Mouse (Mus musculus) neural tube, embryonic 14.5 days (tissue): ENCODE measurements around the gene Pfdn2. TPM values are rescaled to one million over a fixed set of nuclear protein-coding genes. Genes with fewer than 3 reads are reported as not detected.

Experiments used
- ATAC-seq: fragments of 200-750 bp; cut with Nextera tagmentation; 2 replicates; pipeline ENCODE4 v1.8.0; 2017; ENCODE audit warnings: low read depth, mild to moderate bottlenecking, moderate TSS enrichment, moderate library complexity
- H3K27ac ChIP-seq: fragments of 300-500 bp; sonication (generic); 2 replicates; pipeline ENCODE4 v1.5.1; 2014; ENCODE audit warnings: low read depth, mild to moderate bottlenecking, control low read depth, low read length, moderate library complexity, mixed read lengths
- H3K27me3 ChIP-seq: fragments of 300-500 bp; sonication (generic); 2 replicates; pipeline ENCODE4 v1.6.1; 2014; ENCODE audit warnings: low read length; ENCODE audit not compliant: control insufficient read depth, insufficient read depth
- H3K36me3 ChIP-seq: fragments of 300-500 bp; sonication (generic); 2 replicates; pipeline ENCODE4 v1.6.1; 2014; ENCODE audit warnings: low read length, mixed read lengths; ENCODE audit not compliant: control insufficient read depth, insufficient read depth
- H3K4me1 ChIP-seq: fragments of 300-500 bp; sonication (generic); 2 replicates; pipeline ENCODE4 v1.6.1; 2014; ENCODE audit warnings: low read length; ENCODE audit not compliant: control insufficient read depth, insufficient read depth
- H3K4me2 ChIP-seq: fragments of 300-500 bp; sonication (generic); 2 replicates; pipeline ENCODE4 v1.6.1; 2014; ENCODE audit warnings: mild to moderate bottlenecking, low read depth, low read length, control low read depth
- H3K4me3 ChIP-seq: fragments of 300-500 bp; sonication (generic); 2 replicates; pipeline ENCODE4 v1.5.1; 2014; ENCODE audit warnings: low read depth, low read length, control low read depth, mixed read lengths
- H3K9ac ChIP-seq: fragments of 300-500 bp; sonication (generic); replicated peaks from 2 replicates; pipeline ENCODE4 v1.6.1; 2014; ENCODE audit warnings: low read depth, mild to moderate bottlenecking, control low read depth, low read length, mixed read lengths
- H3K9me3 ChIP-seq: fragments of 300-500 bp; sonication (generic); 2 replicates; pipeline ENCODE4 v1.6.1; 2016; ENCODE audit warnings: low read length; ENCODE audit not compliant: control insufficient read depth
- WGBS: fragments of 180-500 bp; shearing (Covaris S2); extraction: QIAGEN DNeasy Blood & Tissue Kit; methylation state at CpG from one replicate; pipeline ENCODE4 v1.1.7; 2014; 5-methylcytosine and 5-hydroxymethylcytosine counted together
- polyA plus RNA-seq: library from polyadenylated mRNA; unstranded; fragments of >200 nt; fragmentation: Nextera tagmentation; extraction: Ambion mirVana; gene quantifications from 2 replicates; pipeline ENCODE4 v1.2.1, GENCODE M21; 2014

Pfdn2 gene
- polyA plus RNA-seq, 1 experiment from 2014 or later, result 67.6 TPM

DNA sequence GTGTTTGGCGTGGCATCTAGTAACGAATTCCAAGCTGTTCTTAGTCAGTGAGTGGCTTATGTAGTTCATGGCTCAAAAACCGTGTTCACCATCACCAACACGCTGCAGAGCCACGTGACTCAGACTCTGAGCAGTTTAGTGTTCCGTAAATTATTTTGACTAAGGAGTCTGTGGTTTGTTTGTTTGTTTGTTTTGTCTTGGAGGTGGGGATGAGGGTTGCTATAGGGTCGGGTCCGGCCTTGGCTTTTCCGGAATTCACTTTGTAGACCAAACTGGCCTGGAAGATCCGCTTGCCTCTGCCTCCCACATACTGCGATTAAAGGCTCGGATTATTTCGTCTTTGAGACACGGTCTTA lies 603 bp downstream of the Pfdn2 start:
- H3K4me1 ChIP-seq, result peaks cover 16% of the 10 kb centered on the region
- peaks cover 12% of the 10 kb centered on the region; the same call in 1 of the 2 replicates for H3K36me3 ChIP-seq
- ATAC-seq, result no peak
- no peaks in the 10 kb centered on the region for H3K27me3 ChIP-seq
- H3K4me3 ChIP-seq, result peak overlapping the region; percentile 82
- H3K4me2 ChIP-seq, result peak overlapping the region; percentile 82
- H3K27ac ChIP-seq, result peak overlapping the region; percentile 70; the same call in 1 of the 2 replicates
- peak overlapping the region; percentile 76 for H3K9ac ChIP-seq
- H3K9me3 ChIP-seq, result no peaks in the 10 kb centered on the region
- under 1% methylated on average over 14 of the region's 14 CpGs for WGBS

DNA sequence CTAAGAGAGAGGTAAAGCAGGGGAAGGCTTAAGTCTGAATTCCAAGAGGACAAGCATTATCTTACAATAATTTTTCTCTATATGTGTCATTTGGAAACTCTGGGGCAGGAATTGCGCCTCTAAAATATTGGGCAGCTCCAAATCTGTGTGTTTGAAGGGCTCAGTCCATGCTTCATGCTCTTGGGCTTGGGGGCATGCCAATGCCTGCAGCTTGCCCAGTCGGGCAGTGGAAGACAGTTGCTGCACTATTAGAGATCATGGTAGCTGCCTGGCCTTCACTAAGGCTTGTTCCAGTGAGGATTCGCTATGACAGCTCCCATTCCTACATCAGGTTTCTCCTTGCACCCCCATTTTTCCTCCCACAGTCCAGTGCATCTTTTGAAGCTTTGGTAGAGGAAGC lies 3.2 kb downstream of the Pfdn2 start:
- Histone ChIP-seq H3K4me1 (peaks cover 16% of the 10 kb centered on the region), H3K9ac (no peak overlapping the region), H3K36me3 (no peaks in the 10 kb centered on the region), H3K9me3 (no peaks in the 10 kb centered on the region), H3K27me3 (no peaks in the 10 kb centered on the region), H3K4me3 (no peak overlapping the region), H3K27ac (no peak overlapping the region), H3K4me2 (no peak overlapping the region)
- WGBS, result 98% methylated on average over 3 of the region's 3 CpGs
- no peak for ATAC-seq

DNA sequence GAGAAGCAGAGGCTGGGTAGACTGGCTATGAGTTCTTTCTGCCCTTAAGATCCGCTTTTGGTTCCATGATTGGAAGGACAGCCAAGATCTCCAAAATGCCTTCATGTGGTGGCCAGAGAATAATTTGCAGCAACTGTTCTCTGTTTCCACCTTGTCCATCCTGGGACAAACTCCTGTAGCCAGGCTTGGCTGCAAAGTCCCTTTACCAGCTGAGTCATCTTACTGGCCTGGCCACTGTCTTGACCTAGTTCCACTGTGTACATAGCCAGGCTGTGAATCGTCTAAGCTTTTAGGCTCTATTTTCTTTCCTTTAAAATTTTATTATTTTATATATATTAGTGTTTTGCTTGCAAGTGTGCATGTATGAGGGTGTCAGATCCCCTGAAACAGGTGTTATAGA lies 3.7 kb downstream of the Pfdn2 start:
- Histone ChIP-seq H3K9ac (no peak overlapping the region), H3K4me1 (peaks cover 16% of the 10 kb centered on the region), H3K4me3 (no peak overlapping the region), H3K9me3 (no peaks in the 10 kb centered on the region), H3K27me3 (no peaks in the 10 kb centered on the region), H3K27ac (no peak overlapping the region), H3K36me3 (no peaks in the 10 kb centered on the region), H3K4me2 (no peak overlapping the region)
- 98% methylated on average over 2 of the region's 2 CpGs for whole genome bisulfite sequencing
- ATAC-seq, result no peak

DNA sequence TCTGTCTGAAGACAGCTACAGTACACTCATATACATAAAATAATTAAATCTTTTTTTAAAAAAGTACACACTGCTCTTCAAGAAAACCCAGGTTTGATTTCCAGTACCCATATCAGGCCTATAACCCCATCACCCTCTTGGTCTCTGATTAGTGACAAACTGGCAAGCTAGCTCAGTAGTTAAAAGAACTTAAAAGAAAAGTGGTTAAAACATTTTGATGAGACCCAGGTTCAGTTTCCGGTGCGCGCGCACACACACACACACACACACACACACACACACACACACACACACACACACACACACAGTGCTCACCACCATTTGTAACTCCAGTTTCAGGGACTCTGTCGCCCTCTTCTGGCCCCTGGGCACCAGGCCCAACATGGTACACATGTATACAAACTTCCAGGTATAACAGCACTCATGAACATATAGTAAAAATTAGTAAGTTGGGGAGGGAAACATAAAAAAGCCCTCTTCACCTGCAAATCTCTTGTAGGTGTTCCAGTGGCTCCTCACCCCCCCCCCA lies 10.4 kb downstream of the Pfdn2 start:
- no peak overlapping the region for H3K9ac ChIP-seq
- no peaks in the 10 kb centered on the region for H3K27me3 ChIP-seq
- no peaks in the 10 kb centered on the region for H3K9me3 ChIP-seq
- no peak overlapping the region for H3K4me3 ChIP-seq
- no peak overlapping the region for H3K4me2 ChIP-seq
- H3K4me1 ChIP-seq, result peaks cover 7% of the 10 kb centered on the region
- 79% methylated on average over 5 of the region's 5 CpGs for WGBS
- H3K27ac ChIP-seq, result no peak overlapping the region
- no peak for ATAC-seq
- H3K36me3 ChIP-seq, result peaks cover 7% of the 10 kb centered on the region; the same call in 1 of the 2 replicates

DNA sequence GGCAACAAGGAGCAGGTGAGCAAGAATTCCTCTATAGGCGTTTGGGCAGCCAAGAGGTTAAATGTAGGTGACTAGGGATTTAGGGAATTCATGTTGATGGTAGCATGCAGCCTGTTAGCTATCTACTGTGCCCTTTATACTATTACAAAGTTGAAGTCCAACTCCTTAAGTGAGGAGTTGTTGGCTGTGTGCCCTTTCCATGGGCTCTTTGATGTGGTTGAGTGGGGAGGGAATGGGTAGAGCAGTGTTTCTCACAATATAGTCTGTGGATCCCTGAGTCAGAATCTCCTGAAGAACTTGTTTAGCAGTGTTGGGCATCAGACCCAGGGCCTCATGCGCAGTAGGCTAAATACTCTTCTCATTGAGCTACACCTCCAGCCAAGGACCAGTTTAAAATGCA lies 11.3 kb downstream of the Pfdn2 start:
- Histone ChIP-seq H3K27me3 (no peaks in the 10 kb centered on the region), H3K27ac (no peak overlapping the region), H3K36me3 (peaks cover 7% of the 10 kb centered on the region; the same call in 1 of the 2 replicates), H3K4me3 (no peak overlapping the region), H3K4me2 (no peak overlapping the region), H3K9ac (no peak overlapping the region), H3K4me1 (peaks cover 7% of the 10 kb centered on the region), H3K9me3 (no peaks in the 10 kb centered on the region)
- no peak for ATAC-seq
- 92% methylated on average over 2 of the region's 2 CpGs for WGBS

DNA sequence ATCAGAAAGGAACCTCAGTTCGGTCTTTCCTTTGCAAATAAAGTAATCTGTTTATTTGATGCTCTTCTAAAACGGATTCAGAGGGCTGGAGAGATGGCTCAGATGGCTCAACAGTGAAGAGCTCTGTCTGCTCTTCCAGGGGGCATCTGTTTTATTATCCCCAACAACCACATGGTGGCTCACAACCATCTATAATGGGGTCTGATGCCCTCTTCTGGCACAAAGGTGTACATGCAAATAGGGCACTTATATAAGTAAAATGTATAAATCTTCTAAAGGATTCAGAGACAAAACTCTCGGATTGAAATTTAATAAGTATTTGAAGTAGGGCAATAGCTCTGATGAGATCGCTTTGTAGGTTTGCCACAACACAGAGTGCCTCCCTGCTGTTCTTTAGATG lies 13.0 kb downstream of the Pfdn2 start:
- Histone ChIP-seq H3K36me3 (peaks cover 7% of the 10 kb centered on the region; the same call in 1 of the 2 replicates), H3K27me3 (no peaks in the 10 kb centered on the region), H3K9me3 (no peaks in the 10 kb centered on the region), H3K4me3 (no peak overlapping the region), H3K27ac (no peak overlapping the region), H3K4me2 (no peak overlapping the region), H3K9ac (no peak overlapping the region), H3K4me1 (peaks cover 7% of the 10 kb centered on the region)
- WGBS, result 76% methylated on average over 4 of the region's 4 CpGs
- ATAC-seq, result no peak

DNA sequence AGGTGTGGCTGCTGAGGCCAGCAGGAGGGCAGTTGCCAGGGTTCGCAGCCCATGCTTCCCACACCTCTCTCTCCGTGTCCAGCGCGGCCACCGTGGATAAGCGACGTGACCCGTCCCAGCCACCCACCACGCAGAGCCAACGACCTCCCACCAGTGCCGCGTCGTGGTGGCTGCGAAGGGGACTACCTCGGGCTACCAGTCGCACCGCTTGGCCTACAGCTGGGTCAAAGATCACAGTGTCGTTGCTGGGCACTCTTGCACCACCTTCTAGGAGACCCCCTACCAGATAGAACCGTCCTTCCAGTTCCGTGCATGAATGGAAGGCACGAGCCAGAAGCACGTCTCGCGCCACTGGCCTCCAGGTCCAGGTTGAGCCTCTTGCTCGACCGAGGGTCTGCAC lies 14.8 kb downstream of the Pfdn2 start:
- 4% methylated on average over 26 of the region's 26 CpGs for WGBS
- Histone ChIP-seq H3K4me2 (peak overlapping the region; percentile 84), H3K9me3 (no peaks in the 10 kb centered on the region), H3K9ac (peak overlapping the region; percentile 78), H3K4me3 (peak overlapping the region; percentile 60), H3K27ac (peak overlapping the region; percentile 86), H3K27me3 (no peaks in the 10 kb centered on the region), H3K4me1 (peaks cover 7% of the 10 kb centered on the region), H3K36me3 (peaks cover 7% of the 10 kb centered on the region; the same call in 1 of the 2 replicates)
- ATAC-seq, result no peak; the same call in 1 of the 2 replicates

DNA sequence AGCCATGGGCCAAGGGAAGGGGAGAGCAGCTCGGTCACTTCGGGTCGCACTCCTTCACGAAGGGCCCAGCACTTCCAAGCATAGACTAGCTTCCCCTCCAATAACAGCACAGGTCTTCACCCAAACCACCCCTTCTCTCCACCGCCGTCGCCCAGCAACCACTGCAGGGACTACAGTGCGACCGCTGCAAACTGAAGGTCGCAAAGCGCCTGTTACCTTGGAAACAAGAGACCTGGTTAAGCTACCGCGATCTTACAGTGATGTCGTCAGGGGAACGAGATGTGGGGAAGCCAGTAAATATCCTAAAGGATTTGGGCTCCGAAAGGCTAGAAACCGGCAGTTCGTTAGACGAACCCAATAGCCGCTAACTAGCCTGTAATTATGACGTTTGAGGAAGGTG lies 15.2 kb downstream of the Pfdn2 start, which contains the start of gene Klhdc9:
TSS of gene Klhdc9 (minus strand) at position 143 of the 400 bp plus-strand sequence.
- Histone ChIP-seq H3K9me3 (no peaks in the 10 kb centered on the region), H3K4me2 (peak within 1 kb of the TSS; percentile 84), H3K4me3 (peak within 1 kb of the TSS; percentile 60), H3K27me3 (no peaks in the 10 kb centered on the region), H3K9ac (peak within 1 kb of the TSS; percentile 78), H3K4me1 (peaks cover 7% of the 10 kb centered on the region), H3K36me3 (peaks cover 7% of the 10 kb centered on the region; the same call in 1 of the 2 replicates), H3K27ac (peak within 1 kb of the TSS; percentile 86)
- WGBS, result under 1% methylated on average over 21 of the region's 21 CpGs
- ATAC-seq, result peak; percentile 96

DNA sequence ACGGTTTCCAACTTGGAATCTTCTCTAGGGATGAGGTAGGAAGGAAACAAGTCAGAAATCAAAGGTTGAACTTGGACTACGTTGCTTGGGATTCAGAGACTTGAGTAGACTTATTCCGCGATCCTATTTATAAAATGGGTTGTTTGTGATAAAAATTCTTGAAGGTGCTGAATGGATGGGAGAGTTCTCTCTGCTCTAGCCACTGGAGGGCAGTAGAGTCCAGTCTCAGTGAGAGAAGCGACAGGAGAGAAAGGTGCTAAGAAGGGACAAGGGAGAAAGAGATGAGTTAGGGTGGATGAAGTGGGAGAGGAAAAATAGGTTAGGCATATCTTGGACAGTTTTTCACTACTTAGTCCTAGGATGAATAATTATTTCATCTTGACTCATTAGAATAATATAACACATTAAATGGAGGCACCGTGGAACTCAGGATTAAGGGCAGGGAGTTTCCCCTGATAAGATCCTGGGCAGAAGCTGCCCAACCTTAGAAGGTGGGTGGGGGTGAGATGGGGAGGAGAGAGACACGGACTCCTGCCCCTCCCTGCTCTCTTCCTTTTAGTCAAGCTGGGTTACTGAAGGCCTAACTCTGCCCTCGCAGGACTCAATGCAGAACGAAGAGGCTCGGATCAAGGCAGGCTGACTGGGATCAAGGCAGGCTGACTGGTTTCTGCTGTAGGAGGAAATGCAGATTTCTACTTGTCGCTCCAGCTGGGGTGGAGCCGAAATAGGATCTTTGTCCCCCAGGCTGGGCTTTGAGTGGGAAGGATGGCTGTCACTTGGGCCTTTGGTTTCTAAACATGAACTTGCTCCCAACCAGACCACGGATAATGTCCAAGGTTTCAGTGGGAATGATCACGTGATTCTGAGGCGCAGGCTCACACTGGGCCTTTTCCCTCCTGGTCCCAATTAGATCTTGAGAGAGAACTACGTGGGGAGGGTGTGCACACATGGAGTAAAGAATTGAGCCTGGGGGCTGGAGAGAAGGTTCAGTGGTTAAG lies 15.9 kb downstream of the Pfdn2 start:
- Histone ChIP-seq H3K9ac (peak overlapping the region; percentile 78), H3K9me3 (no peaks in the 10 kb centered on the region), H3K36me3 (peaks cover 7% of the 10 kb centered on the region; the same call in 1 of the 2 replicates), H3K4me1 (peaks cover 7% of the 10 kb centered on the region), H3K27ac (peak overlapping the region; percentile 86), H3K27me3 (no peaks in the 10 kb centered on the region), H3K4me2 (peak overlapping the region; percentile 84), H3K4me3 (peak overlapping the region; percentile 60)
- WGBS, result 34% methylated on average over 16 of the region's 16 CpGs
- peak; percentile 84 for ATAC-seq
